Mouse (Mus musculus): ENCODE results near the gene Tgm6. TPM values are rescaled to one million over a fixed set of nuclear protein-coding genes. Genes with fewer than 3 reads are reported as not detected.

Gene Tgm6
- polyA plus RNA-seq, 1 experiment from 2014 or later = not detected

DNA sequence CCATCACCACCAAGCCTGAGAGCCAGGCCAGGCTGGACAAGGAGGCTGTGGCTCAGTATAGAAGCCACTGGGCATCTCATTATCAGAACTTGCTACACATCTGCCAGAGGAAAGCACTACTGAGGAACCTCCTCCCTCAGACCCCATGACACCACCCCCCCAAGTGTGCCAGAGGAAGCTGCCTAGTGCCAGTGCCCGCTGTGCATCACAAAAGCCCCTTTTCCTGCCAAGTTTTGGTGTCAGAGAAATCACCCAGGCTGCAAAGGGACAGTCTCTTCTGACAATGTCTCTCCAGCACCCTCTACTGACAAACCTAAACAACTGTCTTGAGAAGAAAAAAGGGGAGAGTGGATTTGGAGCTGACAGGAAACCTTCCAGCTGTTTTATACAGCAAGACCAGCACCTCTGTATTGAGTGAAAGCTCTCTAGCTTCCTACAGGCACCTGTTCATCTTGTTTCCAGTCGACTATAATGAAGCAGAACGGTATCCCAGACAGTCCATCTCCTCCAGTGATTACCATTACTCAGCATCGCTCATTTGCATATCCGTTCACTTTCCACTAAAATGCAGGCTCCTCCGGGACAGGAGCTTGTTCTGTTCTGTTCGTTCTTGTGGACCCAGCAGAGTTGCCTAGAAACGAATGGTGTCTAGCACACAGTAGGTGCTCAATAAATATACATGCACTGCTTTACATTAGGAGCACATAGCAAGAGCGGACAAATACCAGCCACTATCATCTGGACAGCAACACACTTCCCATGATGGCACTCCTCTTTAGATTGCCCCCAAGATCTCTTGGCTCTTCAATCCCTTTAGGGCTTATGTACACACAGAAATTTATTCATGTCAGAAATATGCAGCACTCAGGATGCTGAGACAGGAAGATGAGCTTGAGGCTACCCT lies 54.3 kb downstream of the Tgm6 start:
- Histone ChIP-seq H3K9ac (ENCODE audit: low read length) (no peak overlapping the region), H3K27me3 (ENCODE audit: control insufficient read depth, insufficient read depth, low read length) (no peaks in the 10 kb centered on the region), H3K27ac (ENCODE audit: low read depth, low read length) (no peak overlapping the region), H3K4me2 (no peak overlapping the region), H3K9me3 (ENCODE audit: control insufficient read depth, low read length) (no peaks in the 10 kb centered on the region), H3K4me3 (ENCODE audit: low read depth, low read length) (no peak overlapping the region), H3K4me1 (ENCODE audit: control insufficient read depth, insufficient read depth, low read length) (no peaks in the 10 kb centered on the region), H3K36me3 (ENCODE audit: control insufficient read depth, insufficient read depth, low read length) (peaks cover 11% of the 10 kb centered on the region; the same call in 1 of the 2 replicates)
- WGBS = 69% methylated on average over 9 of the region's 9 CpGs
- DNase-seq (ENCODE audit: low spot score, missing footprints) (no peak), ATAC-seq (ENCODE audit: low FRiP score) (peak; percentile 57; the same call in 1 of the 2 replicates)

DNA sequence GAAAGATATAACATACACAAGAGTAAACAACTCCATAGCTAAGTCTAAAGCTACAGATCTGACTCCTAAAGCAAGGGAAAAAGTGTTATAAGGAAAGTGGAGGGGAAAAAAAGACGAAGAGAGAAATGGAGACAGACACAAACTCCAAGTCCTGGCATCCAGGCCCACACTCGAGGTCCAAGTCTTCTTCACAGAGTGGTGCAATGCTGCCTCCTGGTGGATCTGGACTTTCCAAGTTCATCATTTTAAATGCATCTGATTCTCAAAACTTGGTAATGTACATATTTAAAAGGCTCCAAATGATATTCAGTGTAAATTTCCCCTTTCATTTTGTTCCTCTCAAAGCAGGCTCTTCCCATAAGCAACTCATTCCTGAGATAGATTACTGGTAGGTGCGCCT lies 55.6 kb downstream of the Tgm6 start:
- H3K9ac ChIP-seq (ENCODE audit: low read length) = no peak overlapping the region
- no peaks in the 10 kb centered on the region for H3K9me3 ChIP-seq (ENCODE audit: control insufficient read depth, low read length)
- no peak overlapping the region for H3K4me3 ChIP-seq (ENCODE audit: low read depth, low read length)
- DNase-seq (ENCODE audit: low spot score, missing footprints) = peak; percentile 89
- no peaks in the 10 kb centered on the region for H3K4me1 ChIP-seq (ENCODE audit: control insufficient read depth, insufficient read depth, low read length)
- ATAC-seq (ENCODE audit: low FRiP score) = no peak
- H3K36me3 ChIP-seq (ENCODE audit: control insufficient read depth, insufficient read depth, low read length) = peaks cover 23% of the 10 kb centered on the region
- no peak overlapping the region for H3K27ac ChIP-seq (ENCODE audit: low read depth, low read length)
- H3K4me2 ChIP-seq = no peak overlapping the region
- 52% methylated on average over 3 of the region's 3 CpGs for WGBS
- H3K27me3 ChIP-seq (ENCODE audit: control insufficient read depth, insufficient read depth, low read length) = no peaks in the 10 kb centered on the region

DNA sequence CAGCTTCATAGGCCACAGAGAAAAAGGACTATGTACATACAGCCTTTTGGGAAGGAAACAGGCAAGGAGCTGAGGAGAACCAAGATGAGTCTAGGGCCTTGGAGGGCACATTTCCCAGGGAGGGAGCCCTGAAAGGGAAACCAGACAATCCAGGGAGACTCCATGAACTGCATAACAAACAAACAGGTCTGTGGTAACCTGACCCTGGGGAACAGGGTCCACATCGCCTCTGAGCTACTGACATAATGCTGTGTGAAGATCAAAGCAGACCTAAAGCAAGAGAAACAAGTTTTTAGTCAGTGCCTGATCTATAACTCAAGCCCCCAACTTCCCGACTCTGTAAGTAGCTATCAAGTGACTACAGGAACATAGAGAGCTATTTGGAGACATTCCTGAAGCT lies 59.5 kb downstream of the Tgm6 start:
- H3K9ac ChIP-seq (ENCODE audit: low read length) = no peak overlapping the region
- no peak overlapping the region for H3K4me3 ChIP-seq (ENCODE audit: low read depth, low read length)
- ATAC-seq (ENCODE audit: low FRiP score) (no peak), DNase-seq (ENCODE audit: low spot score, missing footprints) (no peak)
- no peak overlapping the region for H3K27ac ChIP-seq (ENCODE audit: low read depth, low read length)
- no peaks in the 10 kb centered on the region for H3K4me1 ChIP-seq (ENCODE audit: control insufficient read depth, insufficient read depth, low read length)
- no peak overlapping the region for H3K4me2 ChIP-seq
- 89% methylated on average over 2 of the region's 2 CpGs for WGBS
- no peaks in the 10 kb centered on the region for H3K27me3 ChIP-seq (ENCODE audit: control insufficient read depth, insufficient read depth, low read length)
- H3K9me3 ChIP-seq (ENCODE audit: control insufficient read depth, low read length) = no peaks in the 10 kb centered on the region
- peaks cover 48% of the 10 kb centered on the region for H3K36me3 ChIP-seq (ENCODE audit: control insufficient read depth, insufficient read depth, low read length)

DNA sequence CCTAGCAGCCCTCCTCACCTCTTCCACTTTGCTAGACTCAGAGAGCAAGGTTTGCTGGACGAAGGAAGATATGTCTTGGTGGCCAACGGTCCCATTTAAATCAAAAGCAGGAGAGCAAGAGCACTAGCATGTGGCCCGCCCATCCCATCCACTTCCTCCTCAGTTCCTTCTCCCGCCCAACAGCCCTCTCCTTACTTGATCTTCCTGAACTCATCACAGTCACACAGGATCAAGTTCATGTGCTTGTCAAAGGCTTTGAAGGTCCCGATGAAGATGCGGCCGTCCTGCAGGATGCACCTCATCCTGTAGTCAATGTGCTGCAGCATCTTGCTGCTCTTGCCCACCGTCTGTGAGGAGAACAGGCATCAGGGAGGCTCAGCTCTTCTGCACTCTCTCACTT lies 64.6 kb downstream of the Tgm6 start:
- ATAC-seq (ENCODE audit: low FRiP score) (no peak), DNase-seq (ENCODE audit: low spot score, missing footprints) (peak; percentile 78)
- H3K36me3 ChIP-seq (ENCODE audit: control insufficient read depth, insufficient read depth, low read length) = peaks cover 34% of the 10 kb centered on the region
- no peak overlapping the region for H3K4me3 ChIP-seq (ENCODE audit: low read depth, low read length)
- H3K4me1 ChIP-seq (ENCODE audit: control insufficient read depth, insufficient read depth, low read length) = peaks cover 12% of the 10 kb centered on the region
- no peak overlapping the region for H3K27ac ChIP-seq (ENCODE audit: low read depth, low read length)
- no peaks in the 10 kb centered on the region for H3K9me3 ChIP-seq (ENCODE audit: control insufficient read depth, low read length)
- peak overlapping the region; percentile 100; the same call in 1 of the 2 replicates for H3K9ac ChIP-seq (ENCODE audit: low read length)
- no peaks in the 10 kb centered on the region for H3K27me3 ChIP-seq (ENCODE audit: control insufficient read depth, insufficient read depth, low read length)
- H3K4me2 ChIP-seq = peak overlapping the region; percentile 77
- WGBS = 83% methylated on average over 8 of the region's 8 CpGs

DNA sequence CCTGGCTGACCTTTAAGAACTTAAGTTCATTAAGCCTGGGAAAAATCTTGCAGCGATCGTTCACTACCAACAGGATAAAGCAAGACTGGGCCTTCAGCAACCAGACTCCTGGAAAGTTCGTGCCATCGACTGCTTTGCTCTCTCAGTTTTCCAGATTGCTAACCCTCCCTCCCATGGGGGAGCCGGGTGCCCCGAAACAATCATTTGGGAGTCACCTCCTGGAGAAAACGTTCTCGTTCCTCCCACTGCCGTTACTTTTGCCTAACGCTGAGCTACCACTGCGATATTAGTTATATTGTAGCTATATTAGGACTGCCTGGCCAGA lies 66.1 kb downstream of the Tgm6 start:
- Histone ChIP-seq H3K9ac (ENCODE audit: low read length) (peak overlapping the region; percentile 100), H3K4me2 (peak overlapping the region; percentile 77), H3K4me1 (ENCODE audit: control insufficient read depth, insufficient read depth, low read length) (peaks cover 12% of the 10 kb centered on the region), H3K4me3 (ENCODE audit: low read depth, low read length) (peak overlapping the region; percentile 99), H3K36me3 (ENCODE audit: control insufficient read depth, insufficient read depth, low read length) (peaks cover 20% of the 10 kb centered on the region), H3K27me3 (ENCODE audit: control insufficient read depth, insufficient read depth, low read length) (no peaks in the 10 kb centered on the region), H3K27ac (ENCODE audit: low read depth, low read length) (peak overlapping the region; percentile 94; the same call in 1 of the 2 replicates), H3K9me3 (ENCODE audit: control insufficient read depth, low read length) (no peaks in the 10 kb centered on the region; the same call in 1 of the 2 replicates)
- DNase-seq (ENCODE audit: low spot score, missing footprints) (no peak), ATAC-seq (ENCODE audit: low FRiP score) (no peak)
- 1% methylated on average over 11 of the region's 11 CpGs for WGBS

DNA sequence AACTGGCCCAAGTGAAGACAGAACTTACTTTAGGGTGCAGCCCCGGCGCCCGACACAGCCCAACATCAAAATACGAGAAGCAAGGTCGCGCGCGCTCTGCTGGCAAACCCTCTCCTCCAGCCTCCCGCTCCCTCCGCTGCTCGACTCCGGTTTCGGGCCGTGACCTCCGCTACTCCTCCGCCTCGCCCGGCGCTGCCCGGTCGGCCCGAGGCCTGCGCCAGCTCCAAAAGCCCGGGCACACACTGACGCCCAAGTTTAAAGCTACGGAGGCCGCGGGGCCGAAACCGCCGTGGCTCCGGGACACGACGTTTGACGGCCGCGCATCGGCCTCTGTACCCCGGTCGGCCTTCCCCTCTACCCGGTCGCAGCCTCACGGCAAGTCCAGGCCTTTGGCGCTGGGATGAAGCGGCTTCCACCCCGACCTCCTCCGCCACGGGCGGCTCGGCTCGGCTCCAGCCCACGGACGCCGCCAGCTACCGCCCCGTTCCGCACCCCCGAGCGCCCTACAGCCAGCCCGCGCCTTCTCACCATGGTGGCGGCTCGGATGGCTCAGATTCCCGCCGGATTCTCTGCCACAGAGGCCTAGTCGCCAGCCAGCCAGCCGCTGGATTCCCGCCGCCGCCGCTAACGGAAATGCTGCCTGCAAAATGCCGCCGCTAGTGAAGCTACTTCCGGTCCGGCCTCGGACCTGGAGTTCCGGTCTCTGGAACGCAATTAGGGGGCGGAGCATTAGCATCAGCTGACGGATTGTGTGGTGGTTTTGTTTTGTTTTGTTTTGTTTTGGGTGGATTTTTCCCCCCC lies 66.7 kb downstream of the Tgm6 start, which contains the start of gene Snrpb:
Snrpb (minus strand) TSS at position 698 of the 801 bp plus-strand sequence.
- H3K36me3 ChIP-seq (ENCODE audit: control insufficient read depth, insufficient read depth, low read length) = peaks cover 14% of the 10 kb centered on the region
- H3K27ac ChIP-seq (ENCODE audit: low read depth, low read length) = peak within 1 kb of the TSS; percentile 94
- H3K4me3 ChIP-seq (ENCODE audit: low read depth, low read length) = peak within 1 kb of the TSS; percentile 99
- no peaks in the 10 kb centered on the region; the same call in 1 of the 2 replicates for H3K9me3 ChIP-seq (ENCODE audit: control insufficient read depth, low read length)
- peak within 1 kb of the TSS; percentile 87 for H3K4me2 ChIP-seq
- H3K4me1 ChIP-seq (ENCODE audit: control insufficient read depth, insufficient read depth, low read length) = peaks cover 12% of the 10 kb centered on the region
- WGBS = under 1% methylated on average over 81 of the region's 81 CpGs
- DNase-seq (ENCODE audit: low spot score, missing footprints) (no peak), ATAC-seq (ENCODE audit: low FRiP score) (peak; percentile 93)
- peak within 1 kb of the TSS; percentile 100 for H3K9ac ChIP-seq (ENCODE audit: low read length)
- H3K27me3 ChIP-seq (ENCODE audit: control insufficient read depth, insufficient read depth, low read length) = no peaks in the 10 kb centered on the region

DNA sequence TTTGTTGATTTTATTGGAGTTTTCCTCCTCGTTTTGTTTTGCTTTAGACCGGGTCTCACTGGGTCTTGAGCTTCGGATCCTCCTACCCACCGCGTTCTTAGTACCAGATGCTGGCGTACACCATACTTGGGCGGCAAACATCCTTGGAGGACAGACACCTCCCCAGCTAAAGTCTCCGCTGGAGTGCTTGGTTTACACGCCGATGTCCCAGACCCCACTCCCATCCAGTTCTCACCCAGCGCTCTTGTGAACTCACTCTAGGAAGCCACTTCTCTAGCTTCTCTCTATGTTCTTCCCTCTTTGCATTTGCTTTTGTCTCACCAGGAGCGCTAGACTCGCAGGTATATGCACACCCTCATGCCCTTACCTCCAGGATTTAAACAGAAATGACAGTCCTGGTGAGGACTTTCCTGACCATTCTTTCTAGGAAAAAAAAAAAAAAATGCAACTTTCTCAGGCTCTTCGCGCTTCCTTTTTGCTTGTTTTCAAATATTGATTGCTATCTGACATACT lies 67.3 kb downstream of the Tgm6 start:
- H3K36me3 ChIP-seq (ENCODE audit: control insufficient read depth, insufficient read depth, low read length) = peaks cover 10% of the 10 kb centered on the region
- ATAC-seq (ENCODE audit: low FRiP score) (peak; percentile 72), DNase-seq (ENCODE audit: low spot score, missing footprints) (peak; percentile 99)
- H3K27ac ChIP-seq (ENCODE audit: low read depth, low read length) = peak overlapping the region; percentile 61
- H3K9ac ChIP-seq (ENCODE audit: low read length) = peak overlapping the region; percentile 75
- WGBS = 2% methylated on average over 15 of the region's 15 CpGs
- H3K4me1 ChIP-seq (ENCODE audit: control insufficient read depth, insufficient read depth, low read length) = peaks cover 12% of the 10 kb centered on the region
- no peaks in the 10 kb centered on the region for H3K27me3 ChIP-seq (ENCODE audit: control insufficient read depth, insufficient read depth, low read length)
- H3K9me3 ChIP-seq (ENCODE audit: control insufficient read depth, low read length) = no peaks in the 10 kb centered on the region; the same call in 1 of the 2 replicates
- peak overlapping the region; percentile 87 for H3K4me2 ChIP-seq
- peak overlapping the region; percentile 99 for H3K4me3 ChIP-seq (ENCODE audit: low read depth, low read length)

DNA sequence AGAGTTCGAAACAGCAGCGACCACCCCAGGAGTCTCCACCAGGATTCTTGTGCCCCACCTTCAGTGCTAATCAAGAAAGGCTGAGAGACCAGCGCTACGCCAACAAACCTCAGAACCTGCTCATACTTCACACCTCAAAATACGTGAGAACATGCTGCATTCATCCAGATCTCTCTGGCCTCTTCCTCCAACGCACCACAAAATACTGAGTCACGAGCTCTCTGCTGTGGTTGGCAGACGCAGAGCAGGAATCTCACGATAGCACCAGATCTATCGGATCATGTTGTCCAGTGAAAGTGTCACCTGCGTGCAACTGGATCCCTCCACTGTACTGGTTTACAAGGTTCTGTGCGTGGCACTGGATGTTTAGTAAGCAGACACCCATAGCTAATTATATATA lies 76.2 kb downstream of the Tgm6 start:
- DNase-seq (ENCODE audit: low spot score, missing footprints) = no peak
- no peaks in the 10 kb centered on the region for H3K4me1 ChIP-seq (ENCODE audit: control insufficient read depth, insufficient read depth, low read length)
- WGBS = 86% methylated on average over 12 of the region's 12 CpGs
- H3K4me3 ChIP-seq (ENCODE audit: low read depth, low read length) = no peak overlapping the region
- H3K27me3 ChIP-seq (ENCODE audit: control insufficient read depth, insufficient read depth, low read length) = no peaks in the 10 kb centered on the region
- H3K4me2 ChIP-seq = no peak overlapping the region
- H3K27ac ChIP-seq (ENCODE audit: low read depth, low read length) = no peak overlapping the region
- H3K9me3 ChIP-seq (ENCODE audit: control insufficient read depth, low read length) = no peaks in the 10 kb centered on the region
- no peaks in the 10 kb centered on the region for H3K36me3 ChIP-seq (ENCODE audit: control insufficient read depth, insufficient read depth, low read length)
- H3K9ac ChIP-seq (ENCODE audit: low read length) = no peak overlapping the region
- ATAC-seq (ENCODE audit: low FRiP score) = no peak

Measured in midbrain, embryonic 11.5 days (tissue).